Mouse (Mus musculus): Measurements from ENCODE around the gene Hpca. TPM values are rescaled to one million over a fixed set of nuclear protein-coding genes. Genes with fewer than 3 reads are reported as not detected.

Hpca gene
- polyA plus RNA-seq, 1 experiment from 2014 or later = 19.6 TPM

GRCm38 (mm10) chr4:129144401-129145367 lies 22.8 kb upstream of the Hpca start:
- H3K27me3 ChIP-seq = no peaks in the 10 kb centered on the region
- WGBS = 44% methylated on average over 16 of the region's 16 CpGs
- ATAC-seq = peak; percentile 80
- H3K4me2 ChIP-seq = no peak overlapping the region
- peak overlapping the region; percentile 70 for H3K27ac ChIP-seq
- H3K9ac ChIP-seq = no peak overlapping the region
- H3K36me3 ChIP-seq (ENCODE audit: poor library complexity, severe bottlenecking) = peaks cover 14% of the 10 kb centered on the region
- peaks cover 44% of the 10 kb centered on the region for H3K4me1 ChIP-seq
- no peak overlapping the region for H3K4me3 ChIP-seq
- H3K9me3 ChIP-seq (replicated peaks) = no peaks in the 10 kb centered on the region

- Histone ChIP-seq H3K4me2 (no peak overlapping the region), H3K27me3 (peaks cover 8% of the 10 kb centered on the region), H3K4me1 (peaks cover 42% of the 10 kb centered on the region), H3K36me3 (ENCODE audit: poor library complexity, severe bottlenecking) (peaks cover 3% of the 10 kb centered on the region; the same call in 1 of the 2 replicates), H3K27ac (0 out of 2 replicates have a peak overlapping the region, but pooled peaks have one; percentile 70), H3K9ac (no peak overlapping the region), H3K9me3 (replicated peaks) (no peaks in the 10 kb centered on the region), H3K4me3 (no peak overlapping the region)
- ATAC-seq = no peak
- WGBS = 88% methylated on average over 5 of the region's 5 CpGs
Observed at GRCm38 (mm10) chr4:129143509-129143908, 21.7 kb upstream of the Hpca start.

GRCm38 (mm10) chr4:129142439-129143045 lies 20.7 kb upstream of the Hpca start:
- H3K36me3 ChIP-seq (ENCODE audit: poor library complexity, severe bottlenecking) = no peaks in the 10 kb centered on the region
- peaks cover 18% of the 10 kb centered on the region for H3K27me3 ChIP-seq
- 86% methylated on average over 11 of the region's 11 CpGs for WGBS
- H3K4me1 ChIP-seq = peaks cover 36% of the 10 kb centered on the region
- H3K9me3 ChIP-seq (replicated peaks) = no peaks in the 10 kb centered on the region
- no peak overlapping the region for H3K4me3 ChIP-seq
- H3K9ac ChIP-seq = no peak overlapping the region
- no peak overlapping the region for H3K4me2 ChIP-seq
- H3K27ac ChIP-seq = no peak overlapping the region
- no peak for ATAC-seq

GRCm38 (mm10) chr4:129141560-129142438 lies 20.0 kb upstream of the Hpca start:
- Histone ChIP-seq H3K9me3 (replicated peaks) (no peaks in the 10 kb centered on the region), H3K27ac (peak overlapping the region; percentile 31; the same call in 1 of the 2 replicates)
- ATAC-seq = no peak

DNA sequence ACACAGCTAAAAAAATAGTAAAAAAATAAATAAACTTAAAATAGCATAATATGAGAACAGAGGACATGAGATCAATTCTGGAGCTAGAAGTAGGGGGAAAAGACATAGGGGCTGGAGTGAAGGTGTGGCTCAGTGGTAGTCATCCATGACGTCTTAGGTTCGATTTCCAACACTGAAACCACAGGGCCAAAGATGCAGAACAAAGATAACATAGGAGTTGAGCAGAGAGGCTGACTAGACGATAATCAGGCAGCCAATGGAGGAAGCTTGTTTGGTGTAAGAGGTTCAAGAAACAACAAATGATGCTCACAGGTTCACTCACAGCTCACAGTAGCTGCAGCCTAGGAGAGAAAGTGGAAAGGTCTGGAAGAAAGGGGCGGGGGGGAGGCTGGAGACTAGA lies 19.0 kb upstream of the Hpca start:
- Histone ChIP-seq H3K4me3 (no peak overlapping the region), H3K4me1 (peaks cover 48% of the 10 kb centered on the region)

More at GRCm38 (mm10) chr4:129141560-129142438, 20.0 kb upstream of the Hpca start:
- Histone ChIP-seq H3K4me2 (no peak overlapping the region), H3K4me3 (no peak overlapping the region), H3K27me3 (peaks cover 25% of the 10 kb centered on the region), H3K4me1 (peaks cover 40% of the 10 kb centered on the region), H3K36me3 (ENCODE audit: poor library complexity, severe bottlenecking) (no peaks in the 10 kb centered on the region), H3K9ac (no peak overlapping the region)
- WGBS = 79% methylated on average over 17 of the region's 17 CpGs

GRCm38 (mm10) chr4:129139642-129140041 lies 17.8 kb upstream of the Hpca start:
- 89% methylated on average over 5 of the region's 5 CpGs for WGBS
- Histone ChIP-seq H3K4me3 (no peak overlapping the region), H3K27ac (no peak overlapping the region), H3K36me3 (ENCODE audit: poor library complexity, severe bottlenecking) (no peaks in the 10 kb centered on the region), H3K4me1 (peaks cover 39% of the 10 kb centered on the region), H3K9ac (no peak overlapping the region), H3K9me3 (replicated peaks) (no peaks in the 10 kb centered on the region), H3K27me3 (peaks cover 44% of the 10 kb centered on the region), H3K4me2 (no peak overlapping the region)
- ATAC-seq = no peak

More for the DNA sequence above, 19.0 kb upstream of the Hpca start:
- Histone ChIP-seq H3K36me3 (ENCODE audit: poor library complexity, severe bottlenecking) (no peaks in the 10 kb centered on the region), H3K9ac (no peak overlapping the region), H3K27ac (no peak overlapping the region), H3K4me2 (no peak overlapping the region), H3K27me3 (peaks cover 35% of the 10 kb centered on the region), H3K9me3 (replicated peaks) (no peaks in the 10 kb centered on the region)
- no peak for ATAC-seq
- 88% methylated on average over 4 of the region's 4 CpGs for WGBS

GRCm38 (mm10) chr4:129137392-129138321 lies 15.8 kb upstream of the Hpca start:
- H3K4me3 ChIP-seq = peak overlapping the region; percentile 56
- H3K9ac ChIP-seq = peak overlapping the region; percentile 74; the same call in 1 of the 2 replicates
- H3K27ac ChIP-seq = no peak overlapping the region
- no peaks in the 10 kb centered on the region for H3K36me3 ChIP-seq (ENCODE audit: poor library complexity, severe bottlenecking)
- H3K4me2 ChIP-seq = peak overlapping the region; percentile 94
- peaks cover 47% of the 10 kb centered on the region for H3K27me3 ChIP-seq
- H3K9me3 ChIP-seq (replicated peaks) = no peaks in the 10 kb centered on the region
- no peak for ATAC-seq
- 40% methylated on average over 14 of the region's 14 CpGs for WGBS
- H3K4me1 ChIP-seq = peaks cover 27% of the 10 kb centered on the region

DNA sequence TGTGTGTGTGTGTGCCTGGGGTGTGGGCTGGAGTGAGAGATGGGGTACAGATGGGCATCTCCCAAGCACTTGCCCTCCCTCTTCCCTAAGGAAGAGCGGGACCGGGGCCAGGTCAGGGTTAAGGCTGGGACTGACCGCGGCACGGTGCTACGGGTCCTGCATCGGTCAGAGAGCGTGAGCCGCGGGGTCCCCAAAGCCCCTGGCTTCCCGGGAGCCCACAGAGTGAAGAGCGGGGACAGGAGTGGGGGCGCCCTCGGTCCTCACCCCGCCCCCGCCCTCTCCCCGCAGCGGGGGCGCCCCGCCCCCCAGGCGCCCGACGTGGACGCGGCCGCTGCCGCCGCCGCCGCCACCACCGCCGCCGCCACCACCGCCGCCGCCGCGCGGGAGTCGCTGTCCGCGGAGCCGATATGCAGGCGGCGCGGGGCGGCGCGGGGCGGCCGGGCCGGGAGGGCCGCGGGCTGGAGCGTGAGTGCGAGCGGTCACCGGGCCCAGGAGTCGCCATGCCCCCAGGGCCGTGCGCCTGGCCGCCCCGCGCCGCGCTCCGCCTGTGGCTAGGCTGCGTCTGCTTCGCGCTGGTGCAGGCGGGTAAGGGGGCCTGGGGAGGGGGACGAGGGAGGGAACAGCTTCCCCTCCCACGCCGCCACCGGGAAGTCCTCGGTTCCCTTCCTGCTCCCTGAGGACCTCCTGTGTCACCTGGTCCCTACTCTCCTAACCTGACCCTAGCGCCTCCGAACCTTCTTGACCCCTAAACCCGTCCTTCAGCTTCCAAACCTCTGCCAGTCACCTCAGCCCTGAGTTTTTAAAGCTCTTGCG lies 14.9 kb upstream of the Hpca start, which contains the start of gene Fndc5:
Fndc5 (plus strand) TSS at position 421 of the 813 bp plus-strand sequence.
- 0 out of 2 replicates have a peak, but pooled peaks have one; percentile 48 for ATAC-seq
- Histone ChIP-seq H3K9ac (peak within 1 kb of the TSS; percentile 74), H3K9me3 (replicated peaks) (no peaks in the 10 kb centered on the region), H3K36me3 (ENCODE audit: poor library complexity, severe bottlenecking) (no peaks in the 10 kb centered on the region), H3K4me1 (peaks cover 23% of the 10 kb centered on the region), H3K4me2 (peak within 1 kb of the TSS; percentile 94), H3K27ac (no peak within 1 kb of the TSS), H3K4me3 (peak within 1 kb of the TSS; percentile 56), H3K27me3 (peaks cover 47% of the 10 kb centered on the region)
- 1% methylated on average over 38 of the region's 80 CpGs for WGBS

GRCm38 (mm10) chr4:129136189-129136578 lies 14.3 kb upstream of the Hpca start:
- H3K4me1 ChIP-seq = peaks cover 22% of the 10 kb centered on the region
- H3K9me3 ChIP-seq (replicated peaks) = no peaks in the 10 kb centered on the region
- ATAC-seq = 0 out of 2 replicates have a peak, but pooled peaks have one; percentile 25
- 24% methylated on average over 9 of the region's 9 CpGs for WGBS
- H3K36me3 ChIP-seq (ENCODE audit: poor library complexity, severe bottlenecking) = no peaks in the 10 kb centered on the region
- no peak overlapping the region for H3K27ac ChIP-seq
- peak overlapping the region; percentile 74 for H3K9ac ChIP-seq
- H3K27me3 ChIP-seq = peaks cover 50% of the 10 kb centered on the region
- H3K4me2 ChIP-seq = peak overlapping the region; percentile 94
- peak overlapping the region; percentile 56 for H3K4me3 ChIP-seq

DNA sequence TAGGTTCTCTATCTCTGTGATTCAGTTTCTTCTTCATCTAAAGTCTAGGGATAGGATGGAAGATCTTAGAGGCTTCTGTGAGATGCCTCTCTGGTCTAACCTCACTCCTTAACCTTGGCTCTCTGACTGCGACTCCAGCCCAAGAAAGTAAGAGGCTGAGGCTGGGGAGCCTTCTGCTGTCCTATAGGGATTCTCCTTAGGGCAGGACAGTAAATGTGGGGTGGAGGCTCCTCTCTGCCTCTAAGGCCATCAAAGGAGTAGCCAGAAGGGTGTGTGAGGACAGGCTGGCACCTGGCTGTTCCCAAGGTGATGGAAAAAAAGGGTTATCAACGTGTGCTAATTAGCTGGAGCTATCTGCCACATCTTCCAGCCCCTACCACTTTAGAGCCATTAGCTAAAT lies 13.8 kb upstream of the Hpca start:
- H3K27ac ChIP-seq = no peak overlapping the region
- no peak overlapping the region for H3K9ac ChIP-seq
- H3K36me3 ChIP-seq (ENCODE audit: poor library complexity, severe bottlenecking) = no peaks in the 10 kb centered on the region
- peaks cover 51% of the 10 kb centered on the region for H3K27me3 ChIP-seq
- H3K9me3 ChIP-seq (replicated peaks) = no peaks in the 10 kb centered on the region
- WGBS = 65% methylated on average over 2 of the region's 2 CpGs
- H3K4me1 ChIP-seq = peaks cover 26% of the 10 kb centered on the region
- no peak for ATAC-seq
- H3K4me2 ChIP-seq = peak overlapping the region; percentile 94; the same call in 1 of the 2 replicates
- H3K4me3 ChIP-seq = no peak overlapping the region

All from forebrain, embryonic 13.5 days (tissue).